Mouse (Mus musculus) retina, adult 2 months (tissue): Measurements from ENCODE around the gene Gas2l3.
A peak's percentile ranks its signal among the peaks of the same experiment; 100 is the strongest.

Experiments used
- DNase-seq: peaks from one replicate; pipeline ENCODE4 v3.0.0-alpha.2; 2012; ENCODE audit warnings: low read depth, low spot score

Gene Gas2l3

DNA sequence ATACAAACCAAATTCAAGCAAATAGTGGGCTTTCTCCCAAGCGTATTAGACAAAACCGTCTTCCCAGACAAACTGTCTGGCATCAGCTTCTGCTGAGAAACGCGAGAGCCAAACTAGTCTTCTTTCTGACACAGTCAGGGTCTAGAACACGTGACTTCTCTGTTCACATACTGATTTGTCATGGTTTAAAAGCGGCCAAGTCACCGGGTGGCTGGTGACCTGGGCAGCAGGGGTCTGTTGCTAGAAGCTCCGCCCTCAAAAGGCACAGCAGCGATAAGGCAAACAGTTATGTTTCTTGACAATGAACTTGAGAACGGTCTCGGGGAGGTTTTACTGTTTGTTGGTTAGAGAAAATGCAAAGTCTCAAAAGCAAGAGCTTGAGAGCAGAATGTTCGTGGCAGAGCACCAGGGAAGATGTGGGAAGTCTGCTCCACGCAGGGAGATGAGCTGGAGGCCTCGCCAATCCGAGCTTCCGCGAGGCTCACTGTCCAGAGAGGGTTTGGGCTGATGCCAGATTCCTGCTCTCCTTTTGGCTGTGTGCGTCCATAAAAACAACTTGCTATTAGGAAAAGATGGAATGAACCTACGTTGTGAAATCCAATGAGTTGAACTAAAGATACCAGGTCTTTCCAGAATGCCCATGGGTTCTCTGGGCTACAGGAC, 43.0 kb downstream of the Gas2l3 start:
- no peak for DNase-seq

DNA sequence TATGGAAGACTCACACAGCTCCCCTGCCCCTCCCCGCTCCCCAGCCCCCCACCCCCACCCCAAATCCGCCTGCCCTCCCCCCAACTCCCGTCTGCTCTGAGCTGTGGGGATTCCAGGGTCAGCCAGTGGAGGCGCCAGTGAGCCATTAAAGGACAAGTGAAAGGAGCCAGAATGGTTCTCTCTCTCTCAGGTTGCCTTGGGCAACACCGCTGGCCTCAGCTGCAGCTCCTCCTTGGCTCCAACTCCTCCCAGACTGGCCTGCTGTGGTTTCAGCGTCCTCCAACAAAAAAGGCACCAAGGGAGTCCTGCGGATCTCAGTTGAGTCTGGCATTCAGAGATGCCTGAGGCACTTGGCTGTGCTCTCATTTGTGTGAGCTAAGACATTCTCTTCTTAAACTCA, 47.9 kb downstream of the Gas2l3 start:
- no peak for DNase-seq

DNA sequence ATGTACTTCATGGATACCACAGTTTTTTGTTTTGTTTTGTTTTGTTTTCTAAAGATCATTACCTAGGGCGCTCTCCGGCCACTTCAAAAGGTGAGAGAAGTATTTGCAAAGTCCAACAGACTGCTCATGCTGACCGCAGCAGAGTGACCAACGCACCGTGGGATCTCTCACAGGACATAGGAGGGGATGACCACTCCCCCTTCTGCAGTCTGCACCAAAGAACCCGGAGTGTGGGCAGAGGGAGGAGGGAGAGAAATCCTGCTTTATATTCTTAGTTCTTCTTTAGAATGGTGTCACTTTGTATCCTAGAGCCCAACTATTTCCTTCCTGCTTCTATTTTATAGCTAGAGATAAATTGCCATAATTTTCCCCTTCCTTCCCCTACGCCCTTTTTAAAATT, 48.4 kb downstream of the Gas2l3 start:
- DNase-seq = no peak

DNA sequence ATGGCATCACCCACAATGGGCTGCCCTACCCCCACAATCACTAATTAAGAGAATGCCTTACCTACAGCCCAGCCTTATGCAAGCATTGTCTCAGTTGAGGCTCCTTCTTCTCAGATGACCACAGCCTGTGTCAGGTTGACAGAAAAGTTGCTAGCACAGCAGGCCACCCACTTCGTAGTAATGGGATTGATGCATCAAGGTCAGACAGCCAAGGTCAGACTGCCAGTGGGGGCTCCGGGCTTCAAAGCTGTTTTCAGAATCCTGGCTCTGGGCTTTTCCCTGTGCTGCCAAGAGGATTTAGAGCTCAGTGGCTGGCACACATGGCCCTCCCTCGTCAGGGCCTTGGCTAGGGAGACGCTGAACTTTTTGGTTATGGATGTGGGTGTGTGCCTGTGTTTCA, 51.1 kb downstream of the Gas2l3 start:
- DNase-seq = no peak

DNA sequence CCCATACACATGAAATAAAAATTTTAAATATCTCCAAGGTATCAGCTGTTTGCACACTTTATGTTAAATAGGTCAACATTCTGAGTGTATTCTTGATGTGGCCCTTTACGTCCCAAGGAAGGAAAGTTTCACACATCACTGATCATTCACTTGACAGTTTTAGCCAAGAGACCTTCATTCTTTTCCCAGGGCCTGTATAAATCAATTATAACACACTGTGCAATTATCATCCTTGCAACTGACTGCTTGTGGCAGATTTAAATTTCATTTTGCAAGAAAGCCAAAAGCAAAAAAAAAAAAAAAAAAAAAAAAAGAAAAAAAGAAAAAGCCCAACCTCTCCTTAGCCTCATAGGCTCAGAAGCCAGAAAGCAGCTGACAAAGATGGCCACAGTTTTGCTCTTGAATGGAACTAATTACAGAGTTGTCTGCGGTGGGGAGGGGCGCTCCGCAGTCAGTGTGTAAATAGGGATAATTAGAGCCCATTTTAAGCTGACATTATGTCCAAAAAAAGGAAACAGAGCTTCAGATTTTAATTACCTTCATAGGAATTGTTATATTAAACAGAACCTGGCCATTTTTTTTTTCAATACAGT, 52.1 kb downstream of the Gas2l3 start:
- DNase-seq = no peak

DNA sequence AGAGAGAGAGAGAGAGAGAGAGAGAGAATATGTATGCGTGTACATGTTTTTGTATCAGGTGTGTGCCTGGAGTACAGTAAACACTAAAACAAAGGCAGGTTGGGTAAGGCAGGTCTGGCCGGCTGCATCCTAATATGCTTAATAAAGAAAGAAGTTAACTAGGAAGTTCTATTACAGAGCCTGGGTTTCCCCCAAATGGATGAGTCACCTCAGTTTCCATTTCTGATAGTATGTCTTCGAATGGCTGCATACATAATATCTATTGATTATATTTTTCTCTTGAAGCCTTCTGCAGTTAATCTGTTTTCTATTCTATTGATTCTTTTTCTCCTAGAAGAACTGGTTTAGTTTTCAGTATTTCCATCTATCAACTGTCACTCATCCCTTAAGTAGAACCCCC, 57.3 kb downstream of the Gas2l3 start:
- no peak for DNase-seq

DNA sequence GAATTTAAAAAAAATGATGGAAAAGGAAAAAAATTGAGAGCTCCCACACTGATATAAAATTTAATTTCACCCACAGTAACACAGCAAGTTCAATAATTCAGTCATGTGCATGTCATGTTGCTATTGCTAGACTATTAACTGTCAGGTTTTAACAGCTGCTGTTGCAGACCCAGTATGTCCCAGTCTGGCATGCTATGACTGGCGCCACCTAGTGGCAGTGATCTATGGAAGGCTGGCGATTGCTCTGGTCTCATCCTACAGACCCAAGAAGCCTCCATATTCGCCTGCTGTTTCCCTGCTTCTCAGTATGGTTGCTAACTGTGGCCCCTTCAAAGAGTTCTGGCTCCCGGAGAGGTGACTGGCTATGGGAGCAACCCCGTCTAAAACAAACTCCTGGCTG, 60.3 kb downstream of the Gas2l3 start:
- DNase-seq = peak; percentile 45

DNA sequence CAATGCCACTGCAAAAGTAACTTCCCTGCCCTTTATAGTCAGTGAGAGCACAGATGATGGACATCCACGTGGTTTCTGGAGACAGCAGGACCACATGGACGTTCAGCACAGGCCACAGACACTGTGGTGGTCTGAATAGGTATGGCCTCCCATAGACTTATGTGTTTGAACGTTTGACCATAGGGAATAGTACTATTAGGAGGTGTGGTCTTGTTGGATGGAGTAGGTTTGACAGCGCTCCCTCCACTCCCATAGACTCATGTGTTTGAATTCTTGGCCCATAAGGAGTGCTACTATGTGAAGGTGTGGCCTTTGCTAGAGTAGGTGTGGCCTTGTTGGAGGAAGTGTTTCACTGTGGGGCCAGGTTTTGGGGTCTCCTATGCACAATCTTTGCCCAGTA, 66.0 kb downstream of the Gas2l3 start:
- no peak for DNase-seq

DNA sequence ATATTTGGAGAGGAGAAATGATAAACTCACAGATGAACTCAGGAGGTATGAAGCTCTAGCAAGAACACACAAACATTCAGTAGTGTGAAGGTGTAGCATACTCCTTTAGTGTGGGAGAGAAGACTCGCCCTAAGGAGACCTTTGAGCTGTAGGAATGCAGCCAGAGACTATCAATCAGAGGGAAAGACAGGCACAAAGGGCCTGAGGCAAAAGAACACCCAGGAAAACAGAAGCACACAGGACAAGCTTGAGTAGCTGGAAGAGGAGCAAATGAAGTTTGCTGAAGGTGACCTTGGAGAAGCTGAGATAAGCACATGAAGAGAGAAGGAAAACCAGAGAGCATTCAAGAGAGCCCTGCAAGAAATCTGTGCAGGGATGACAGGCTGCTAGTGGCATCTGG, 73.7 kb downstream of the Gas2l3 start:
- DNase-seq = no peak

DNA sequence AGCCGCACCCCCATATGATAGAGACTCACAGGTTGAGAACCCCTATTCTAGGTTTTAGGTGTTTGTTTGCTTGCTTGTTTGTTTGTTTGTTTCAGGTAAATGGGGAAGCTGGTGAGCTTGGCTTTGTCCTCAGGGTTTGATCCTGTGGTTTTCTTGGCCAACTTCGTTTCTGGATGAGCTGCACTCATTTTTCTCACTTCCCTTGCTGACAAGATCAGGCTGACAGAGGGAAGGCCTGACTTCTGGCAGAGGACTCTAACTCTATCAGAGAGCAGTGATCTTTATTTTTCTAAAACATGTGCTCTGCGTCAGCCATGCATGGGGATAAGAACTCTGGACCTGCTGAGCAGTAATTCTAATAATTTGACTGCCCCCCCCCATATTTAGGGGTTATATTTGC, 84.8 kb downstream of the Gas2l3 start:
- DNase-seq = no peak
